Mouse (Mus musculus) G1E (cell line): ENCODE measurements around the gene Gjb6.

Experiments
- CTCF ChIP-seq: IDR thresholded peaks from 2 replicates; pipeline ENCODE4 v1.5.1; 2012; ENCODE audit warnings: low read depth, low read length, inconsistent platforms, mixed read lengths
- GATA1 ChIP-seq: IDR thresholded peaks from 2 replicates; pipeline ENCODE4 v1.6.1; 2012; ENCODE audit warnings: borderline replicate concordance, low read length, inconsistent platforms, mixed read lengths
- GATA2 ChIP-seq: IDR thresholded peaks from 2 replicates; pipeline ENCODE4 v1.6.1; 2012; ENCODE audit warnings: low read depth, low read length, inconsistent platforms, borderline replicate concordance
- POLR2AphosphoS5 ChIP-seq: IDR thresholded peaks from 2 replicates; pipeline ENCODE4 v1.6.1; 2012; ENCODE audit warnings: low read depth, low read length, inconsistent platforms; ENCODE audit not compliant: insufficient replicate concordance
- TAL1 ChIP-seq: conservative IDR thresholded peaks from 2 replicates; pipeline ENCODE4 v1.6.1; 2012; ENCODE audit warnings: low read depth, low read length, inconsistent platforms, mixed read lengths

- TF ChIP-seq CTCF (no peak), GATA1 (no peak), POLR2AphosphoS5 (no peak), GATA2 (no peak), TAL1 (no peak)
These were observed 50.5 kb downstream of the Gjb6 start for GRCm38 (mm10) chr14:57082863-57083262.
